Mouse (Mus musculus): Measurements from ENCODE around the gene Wdr54. TPM values are rescaled to one million over a fixed set of nuclear protein-coding genes. Genes with fewer than 3 reads are reported as not detected.

Gene Wdr54
- polyA plus RNA-seq, 1 experiment, result 0.89 TPM

DNA sequence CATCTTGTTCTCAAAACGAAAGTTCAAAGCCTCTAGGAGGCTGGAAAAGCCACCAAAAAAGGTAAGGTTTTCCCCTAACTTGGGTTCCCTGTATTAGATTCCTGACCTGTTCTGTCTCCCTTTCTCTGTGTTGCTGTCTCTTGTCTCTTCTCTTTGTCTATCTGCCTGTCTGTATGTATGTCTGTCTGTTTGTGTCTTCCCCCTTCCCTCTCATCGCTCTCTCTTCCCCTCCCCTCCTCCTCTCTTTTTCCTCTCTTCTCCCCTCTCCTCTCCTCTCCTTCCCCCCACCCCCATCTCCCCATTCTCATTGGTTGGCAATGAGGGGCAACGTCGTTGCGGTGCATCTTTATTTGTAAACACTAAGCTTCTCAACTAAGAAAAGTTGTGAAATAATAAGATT, 30.9 kb downstream of the Wdr54 start, which contains the start of gene Ino80b:
Ino80b (minus strand) TSS at position 101 of the 400 bp plus-strand sequence.
- WGBS, result 45% methylated on average over 5 of the region's 5 CpGs
- Histone ChIP-seq H3K4me3 (ENCODE audit: control insufficient read depth, insufficient read depth, low read length) (peak within 1 kb of the TSS; percentile 99), H3K36me3 (ENCODE audit: control insufficient read depth, insufficient read depth, low read length) (no peaks in the 10 kb centered on the region), H3K4me1 (replicated peaks; ENCODE audit: control insufficient read depth, insufficient read depth, low read length) (peaks cover 17% of the 10 kb centered on the region), H3K27me3 (ENCODE audit: control insufficient read depth, insufficient read depth, low read length) (no peaks in the 10 kb centered on the region), H3K27ac (ENCODE audit: control insufficient read depth, insufficient read depth, low read length) (no peak within 1 kb of the TSS)
- no peak for DNase-seq
- TF ChIP-seq CTCF (IDR thresholded peaks at IDR 0.05; ENCODE audit: borderline replicate concordance, control insufficient read depth, extremely low read depth, insufficient read depth, low read length, poor library complexity) (no peak), POLR2A (IDR thresholded peaks at IDR 0.05; ENCODE audit: control insufficient read depth, extremely low read depth, insufficient read depth, low read length, poor library complexity) (no peak)

DNA sequence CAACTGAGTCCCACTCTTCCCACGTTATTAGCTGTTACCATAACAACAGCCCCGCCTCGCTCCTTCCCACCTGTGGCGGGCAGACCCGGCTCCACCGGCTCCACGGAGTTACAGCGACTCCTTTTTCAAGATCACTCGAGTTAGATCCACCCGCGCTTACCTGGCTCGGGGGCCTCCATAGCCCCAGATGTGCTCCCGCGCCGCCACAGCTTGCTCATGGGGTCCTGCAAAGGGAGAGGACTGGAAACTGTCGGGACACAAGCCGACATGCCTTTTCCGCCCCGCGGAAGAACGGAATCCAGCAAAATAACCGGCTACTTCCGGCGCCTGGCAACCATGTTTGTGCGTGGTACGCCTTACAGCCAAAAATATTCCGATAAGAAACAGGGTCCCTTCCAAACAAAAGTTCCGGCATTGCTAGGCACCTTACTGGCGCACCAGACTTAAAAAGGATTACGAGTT, 31.3 kb downstream of the Wdr54 start:
- TF ChIP-seq POLR2A (IDR thresholded peaks at IDR 0.05; ENCODE audit: control insufficient read depth, extremely low read depth, insufficient read depth, low read length, poor library complexity), result 0 out of 2 replicates have a peak, but pooled peaks have one; percentile 18
- 0 out of 2 replicates have a peak, but pooled peaks have one; percentile 40 for TF ChIP-seq CTCF (IDR thresholded peaks at IDR 0.05; ENCODE audit: borderline replicate concordance, control insufficient read depth, extremely low read depth, insufficient read depth, low read length, poor library complexity)
- peak; percentile 90 for DNase-seq
- Histone ChIP-seq H3K4me1 (replicated peaks; ENCODE audit: control insufficient read depth, insufficient read depth, low read length) (peaks cover 21% of the 10 kb centered on the region), H3K27me3 (ENCODE audit: control insufficient read depth, insufficient read depth, low read length) (no peaks in the 10 kb centered on the region), H3K27ac (ENCODE audit: control insufficient read depth, insufficient read depth, low read length) (no peak overlapping the region), H3K36me3 (ENCODE audit: control insufficient read depth, insufficient read depth, low read length) (no peaks in the 10 kb centered on the region), H3K4me3 (ENCODE audit: control insufficient read depth, insufficient read depth, low read length) (peak overlapping the region; percentile 99)
- WGBS, result under 1% methylated on average over 30 of the region's 30 CpGs

DNA sequence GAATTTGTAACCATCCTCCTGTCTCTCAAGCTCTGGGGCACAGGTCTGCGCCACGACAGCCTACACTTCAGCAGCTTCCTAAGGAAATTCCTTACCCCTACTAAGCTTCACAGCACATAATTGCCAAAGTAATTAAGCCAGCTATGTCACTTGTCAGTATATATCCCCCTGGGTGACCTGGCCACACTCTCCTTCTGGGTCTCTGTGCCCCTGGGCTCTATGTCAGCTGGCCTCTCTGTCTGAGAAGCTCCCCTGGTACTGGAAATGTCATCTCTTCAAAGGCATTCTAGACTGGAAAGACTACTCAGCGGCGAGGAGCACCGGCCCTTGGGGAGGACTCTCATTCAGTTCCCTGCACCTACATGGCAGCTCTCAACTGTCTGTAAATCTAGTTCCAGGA, 33.2 kb downstream of the Wdr54 start:
- Histone ChIP-seq H3K27me3 (ENCODE audit: control insufficient read depth, insufficient read depth, low read length) (no peaks in the 10 kb centered on the region), H3K4me3 (ENCODE audit: control insufficient read depth, insufficient read depth, low read length) (no peak overlapping the region), H3K27ac (ENCODE audit: control insufficient read depth, insufficient read depth, low read length) (no peak overlapping the region), H3K36me3 (ENCODE audit: control insufficient read depth, insufficient read depth, low read length) (no peaks in the 10 kb centered on the region), H3K4me1 (replicated peaks; ENCODE audit: control insufficient read depth, insufficient read depth, low read length) (peaks cover 30% of the 10 kb centered on the region)
- DNase-seq, result no peak
- TF ChIP-seq CTCF (IDR thresholded peaks at IDR 0.05; ENCODE audit: borderline replicate concordance, control insufficient read depth, extremely low read depth, insufficient read depth, low read length, poor library complexity) (no peak), POLR2A (IDR thresholded peaks at IDR 0.05; ENCODE audit: control insufficient read depth, extremely low read depth, insufficient read depth, low read length, poor library complexity) (no peak)
- WGBS, result 95% methylated on average over 5 of the region's 5 CpGs

DNA sequence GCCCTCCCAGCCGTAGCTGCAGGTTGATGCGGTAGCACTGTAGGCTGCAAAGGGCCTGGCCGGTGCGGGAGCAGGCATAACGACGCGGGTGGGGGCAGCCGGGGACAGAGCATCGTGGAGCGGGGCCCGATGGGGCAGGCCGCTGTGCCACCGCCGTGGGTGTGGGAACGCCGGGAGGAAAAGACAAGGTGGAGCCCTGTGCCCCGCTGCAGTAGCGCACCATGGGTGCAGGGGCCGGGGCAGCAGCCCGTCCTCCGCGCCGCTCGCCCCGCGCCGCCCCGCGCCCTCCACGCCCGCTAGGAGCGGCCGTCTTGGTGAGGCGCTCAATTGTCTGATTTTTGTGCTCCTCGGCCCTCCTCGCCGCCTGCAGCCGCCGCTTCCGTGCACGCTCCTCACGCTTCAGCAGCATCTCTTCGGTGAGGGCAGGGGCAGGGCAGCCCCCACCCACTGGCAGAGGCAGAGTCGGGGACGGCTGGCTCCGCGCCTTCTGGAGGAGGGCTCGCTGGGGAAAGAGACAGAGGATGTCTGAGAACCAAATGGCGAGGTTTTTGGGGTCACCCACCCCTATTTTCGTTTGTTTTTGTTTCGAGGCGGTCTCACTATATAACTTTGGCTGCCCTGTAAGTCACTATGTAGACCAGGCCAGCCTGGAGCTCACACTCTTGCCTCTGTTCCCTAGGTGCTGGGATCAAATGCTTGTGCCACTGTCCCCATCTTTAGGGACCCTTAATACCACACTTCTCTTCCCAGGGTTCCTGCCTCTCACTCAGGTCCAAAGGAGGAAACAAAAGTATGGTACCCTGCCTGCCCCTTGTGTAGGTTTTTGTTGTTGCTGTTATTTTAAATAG, 34.1 kb downstream of the Wdr54 start:
- WGBS, result 4% methylated on average over 49 of the region's 52 CpGs
- H3K27me3 ChIP-seq (ENCODE audit: control insufficient read depth, insufficient read depth, low read length), result no peaks in the 10 kb centered on the region
- H3K4me1 ChIP-seq (replicated peaks; ENCODE audit: control insufficient read depth, insufficient read depth, low read length), result peaks cover 30% of the 10 kb centered on the region
- DNase-seq, result no peak
- H3K36me3 ChIP-seq (ENCODE audit: control insufficient read depth, insufficient read depth, low read length), result no peaks in the 10 kb centered on the region
- H3K4me3 ChIP-seq (ENCODE audit: control insufficient read depth, insufficient read depth, low read length), result peak overlapping the region; percentile 89
- peak overlapping the region; percentile 70 for H3K27ac ChIP-seq (ENCODE audit: control insufficient read depth, insufficient read depth, low read length)
- TF ChIP-seq POLR2A (IDR thresholded peaks at IDR 0.05; ENCODE audit: control insufficient read depth, extremely low read depth, insufficient read depth, low read length, poor library complexity) (no peak), CTCF (IDR thresholded peaks at IDR 0.05; ENCODE audit: borderline replicate concordance, control insufficient read depth, extremely low read depth, insufficient read depth, low read length, poor library complexity) (no peak)

DNA sequence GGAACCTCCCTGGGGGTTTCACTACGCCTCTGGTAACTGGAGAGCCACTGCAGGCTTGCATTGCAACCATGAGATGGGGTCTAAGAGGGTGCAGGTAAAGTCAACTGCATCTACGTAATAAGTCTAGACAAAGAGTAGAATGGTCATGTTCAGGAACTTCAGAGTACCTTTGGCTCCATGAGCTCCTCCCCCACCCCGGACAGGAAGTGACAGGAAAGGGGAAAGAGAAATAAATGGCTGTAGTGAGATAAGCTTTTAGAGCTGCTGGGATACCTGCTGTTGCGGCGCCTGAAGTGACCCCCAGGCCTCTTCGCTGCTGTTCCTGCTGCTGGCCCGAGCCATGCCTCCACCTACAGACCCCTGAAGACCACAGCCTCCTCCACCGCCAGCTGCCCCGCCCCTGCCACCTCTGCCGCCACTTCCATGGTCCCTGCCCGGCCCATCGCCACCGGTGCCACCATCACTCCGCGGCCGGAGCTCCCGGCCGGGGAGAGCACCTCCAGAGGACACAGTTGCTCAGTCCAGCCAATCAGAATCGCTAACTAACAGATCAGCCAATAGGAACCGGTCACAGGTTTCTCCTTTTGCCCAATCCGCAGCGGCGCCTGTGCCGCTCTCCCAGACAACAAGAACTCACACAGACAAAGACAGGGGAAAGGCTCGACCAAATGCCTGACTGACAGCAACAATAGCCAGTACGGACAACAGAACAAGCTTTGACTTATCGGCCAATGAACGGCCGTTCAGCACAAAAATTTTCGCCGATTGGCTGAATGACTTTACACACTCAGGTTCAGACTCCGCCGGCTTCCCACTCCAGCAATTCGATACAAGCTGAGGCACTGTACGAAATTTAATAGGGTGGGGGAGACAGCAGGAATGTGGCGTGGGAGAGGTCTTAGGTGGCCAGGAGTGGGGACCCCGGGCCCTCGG, 35.0 kb downstream of the Wdr54 start, which contains the start of gene Wbp1:
Wbp1 (minus strand) TSS at position 630 of the 933 bp plus-strand sequence.
- peak; percentile 62; the same call in 1 of the 2 replicates for TF ChIP-seq CTCF (IDR thresholded peaks at IDR 0.05; ENCODE audit: borderline replicate concordance, control insufficient read depth, extremely low read depth, insufficient read depth, low read length, poor library complexity)
- TF ChIP-seq POLR2A (IDR thresholded peaks at IDR 0.05; ENCODE audit: control insufficient read depth, extremely low read depth, insufficient read depth, low read length, poor library complexity), result peak; percentile 91
- WGBS, result 1% methylated on average over 38 of the region's 38 CpGs
- peaks cover 36% of the 10 kb centered on the region for H3K4me1 ChIP-seq (replicated peaks; ENCODE audit: control insufficient read depth, insufficient read depth, low read length)

DNA sequence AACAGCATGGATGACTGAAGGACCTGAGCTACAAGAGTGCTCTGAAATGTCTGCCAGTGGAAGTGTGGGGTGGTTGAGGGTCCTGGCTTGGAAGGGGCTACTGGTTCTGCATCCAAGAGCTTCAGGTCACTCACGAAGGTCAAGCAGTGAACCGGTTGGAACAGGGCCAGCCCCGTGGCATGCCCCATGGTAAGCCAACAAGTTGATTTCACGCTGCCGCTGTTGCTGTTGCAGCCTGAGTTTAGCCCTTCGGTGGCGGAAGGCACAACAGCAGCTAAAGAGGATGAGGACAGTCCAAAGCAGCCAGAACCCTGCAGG, 36.5 kb downstream of the Wdr54 start:
- Histone ChIP-seq H3K27ac (ENCODE audit: control insufficient read depth, insufficient read depth, low read length) (no peak overlapping the region), H3K36me3 (ENCODE audit: control insufficient read depth, insufficient read depth, low read length) (no peaks in the 10 kb centered on the region), H3K27me3 (ENCODE audit: control insufficient read depth, insufficient read depth, low read length) (no peaks in the 10 kb centered on the region), H3K4me1 (replicated peaks; ENCODE audit: control insufficient read depth, insufficient read depth, low read length) (peaks cover 40% of the 10 kb centered on the region), H3K4me3 (ENCODE audit: control insufficient read depth, insufficient read depth, low read length) (no peak overlapping the region)
- TF ChIP-seq CTCF (IDR thresholded peaks at IDR 0.05; ENCODE audit: borderline replicate concordance, control insufficient read depth, extremely low read depth, insufficient read depth, low read length, poor library complexity) (no peak), POLR2A (IDR thresholded peaks at IDR 0.05; ENCODE audit: control insufficient read depth, extremely low read depth, insufficient read depth, low read length, poor library complexity) (no peak)
- WGBS, result 17% methylated on average over 7 of the region's 7 CpGs
- DNase-seq, result no peak

More for the DNA sequence above, 35.0 kb downstream of the Wdr54 start, which contains the start of gene Wbp1:
- Histone ChIP-seq H3K36me3 (ENCODE audit: control insufficient read depth, insufficient read depth, low read length) (no peaks in the 10 kb centered on the region), H3K4me3 (ENCODE audit: control insufficient read depth, insufficient read depth, low read length) (peak within 1 kb of the TSS; percentile 89), H3K27me3 (ENCODE audit: control insufficient read depth, insufficient read depth, low read length) (no peaks in the 10 kb centered on the region), H3K27ac (ENCODE audit: control insufficient read depth, insufficient read depth, low read length) (peak within 1 kb of the TSS; percentile 70)
- DNase-seq, result peak; percentile 94

Measured in thymus, adult 2 months (tissue).